Mouse (Mus musculus) naive thymus-derived CD4-positive, alpha-beta T cell, adult 2 months (primary cell): Measurements from ENCODE around the gene Col27a1.

Experiments used
- DNase-seq: peaks from one replicate; pipeline ENCODE4 v3.0.0-alpha.2; 2011; ENCODE audit warnings: low read depth

Col27a1 gene

GRCm38 (mm10) chr4:63225373-63225772 lies 11.6 kb downstream of the Col27a1 start:
- DNase-seq, result no peak

GRCm38 (mm10) chr4:63226164-63226882 lies 12.5 kb downstream of the Col27a1 start:
- DNase-seq, result no peak

- DNase-seq, result no peak
Measured at GRCm38 (mm10) chr4:63226883-63227235, 13.1 kb downstream of the Col27a1 start.

- no peak for DNase-seq
Measured at GRCm38 (mm10) chr4:63228943-63229342, 15.1 kb downstream of the Col27a1 start.

- DNase-seq, result no peak
Measured at GRCm38 (mm10) chr4:63229991-63230581, 16.3 kb downstream of the Col27a1 start.

GRCm38 (mm10) chr4:63231121-63231520 lies 17.3 kb downstream of the Col27a1 start:
- DNase-seq, result no peak

- no peak for DNase-seq
Measured at GRCm38 (mm10) chr4:63232542-63233020, 18.8 kb downstream of the Col27a1 start.

GRCm38 (mm10) chr4:63233557-63234452 lies 20.0 kb downstream of the Col27a1 start:
- DNase-seq, result no peak

GRCm38 (mm10) chr4:63234852-63235251 lies 21.0 kb downstream of the Col27a1 start:
- no peak for DNase-seq

- DNase-seq, result no peak
Measured at GRCm38 (mm10) chr4:63236235-63236634, 22.4 kb downstream of the Col27a1 start.

- DNase-seq, result no peak
Measured at GRCm38 (mm10) chr4:63237225-63237624, 23.4 kb downstream of the Col27a1 start.

- no peak for DNase-seq
Measured at GRCm38 (mm10) chr4:63238141-63238540, 24.3 kb downstream of the Col27a1 start.

- no peak for DNase-seq
Measured at GRCm38 (mm10) chr4:63238722-63239121, 24.9 kb downstream of the Col27a1 start.

- no peak for DNase-seq
Measured at GRCm38 (mm10) chr4:63241031-63241430, 27.2 kb downstream of the Col27a1 start.

- no peak for DNase-seq
Measured at GRCm38 (mm10) chr4:63247991-63248390, 34.2 kb downstream of the Col27a1 start.

- DNase-seq, result no peak
Measured at GRCm38 (mm10) chr4:63248951-63249350, 35.1 kb downstream of the Col27a1 start.

- no peak for DNase-seq
Measured at GRCm38 (mm10) chr4:63251760-63252159, 38.0 kb downstream of the Col27a1 start.

GRCm38 (mm10) chr4:63253716-63254115 lies 39.9 kb downstream of the Col27a1 start:
- no peak for DNase-seq

- no peak for DNase-seq
Measured at GRCm38 (mm10) chr4:63254151-63254550, 40.3 kb downstream of the Col27a1 start.

- DNase-seq, result no peak
Measured at GRCm38 (mm10) chr4:63256371-63256770, 42.6 kb downstream of the Col27a1 start.

- DNase-seq, result no peak
Measured at GRCm38 (mm10) chr4:63257346-63257745, 43.5 kb downstream of the Col27a1 start.

- no peak for DNase-seq
Measured at GRCm38 (mm10) chr4:63258096-63258495, 44.3 kb downstream of the Col27a1 start.

- no peak for DNase-seq
Measured at GRCm38 (mm10) chr4:63259066-63259465, 45.3 kb downstream of the Col27a1 start.
